Mouse (Mus musculus) heart, postnatal 0 days (tissue): ENCODE data around the gene Nfic. TPM values are rescaled to one million over a fixed set of nuclear protein-coding genes. Genes with fewer than 3 reads are reported as not detected.

Experiments
- ATAC-seq: fragments of 200-750 bp; cut with Nextera tagmentation; 2 replicates; pipeline ENCODE4 v1.8.0; 2017; ENCODE audit warnings: low read depth, moderate number of reproducible peaks, moderate library complexity; ENCODE audit not compliant: insufficient read depth
- DNase-seq: peaks from one replicate; pipeline ENCODE4 v3.0.0-alpha.2; 2016; ENCODE audit warnings: low spot score
- H3K27ac ChIP-seq: fragments of 300-500 bp; sonication (generic); 2 replicates; pipeline ENCODE4 v1.5.1; 2014; ENCODE audit warnings: low read depth, mild to moderate bottlenecking
- H3K27me3 ChIP-seq: fragments of 300-500 bp; sonication (generic); 2 replicates; pipeline ENCODE4 v1.6.1; 2014; ENCODE audit warnings: low read length, mixed read lengths; ENCODE audit not compliant: control insufficient read depth, insufficient read depth
- H3K36me3 ChIP-seq: fragments of 300-500 bp; sonication (generic); replicated peaks from 2 replicates; pipeline ENCODE4 v1.6.1; 2014; ENCODE audit warnings: low read length, mixed read lengths; ENCODE audit not compliant: control insufficient read depth, insufficient read depth
- H3K4me1 ChIP-seq: fragments of 300-500 bp; sonication (generic); 2 replicates; pipeline ENCODE4 v1.6.1; 2014; ENCODE audit warnings: antibody characterized with exemption; ENCODE audit not compliant: control insufficient read depth, insufficient read depth
- H3K4me2 ChIP-seq: fragments of 300-500 bp; sonication (generic); 2 replicates; pipeline ENCODE4 v1.6.1; 2014; ENCODE audit warnings: low read depth, mild to moderate bottlenecking, low read length, moderate library complexity
- H3K4me3 ChIP-seq: fragments of 300-500 bp; sonication (generic); 2 replicates; pipeline ENCODE4 v1.5.1; 2014; ENCODE audit warnings: low read depth, low read length
- H3K9ac ChIP-seq: fragments of 300-500 bp; sonication (generic); replicated peaks from 2 replicates; pipeline ENCODE4 v1.6.1; 2014; ENCODE audit warnings: low read depth, low read length, mixed read lengths
- H3K9me3 ChIP-seq: fragments of 300-500 bp; sonication (generic); replicated peaks from 2 replicates; pipeline ENCODE4 v1.6.1; 2016; ENCODE audit warnings: low read length; ENCODE audit not compliant: control insufficient read depth
- CTCF ChIP-seq: IDR thresholded peaks from 2 replicates; pipeline ENCODE4 v1.5.1; 2016; ENCODE audit warnings: antibody characterized with exemption, control low read depth, low read depth
- EP300 ChIP-seq: IDR thresholded peaks from 2 replicates; pipeline ENCODE4 v1.6.1; 2016; ENCODE audit warnings: antibody characterized with exemption, low read depth
- WGBS: fragments of 180-500 bp; shearing (Covaris S2); extraction: QIAGEN DNeasy Blood & Tissue Kit; methylation state at CpG from one replicate; pipeline ENCODE4 v1.1.7; 2014; 5-methylcytosine and 5-hydroxymethylcytosine counted together
- polyA plus RNA-seq: library from polyadenylated mRNA; unstranded; fragments of >200 nt; fragmentation: Nextera tagmentation; extraction: Ambion mirVana; gene quantifications from 2 replicates; pipeline ENCODE4 v1.2.1, GENCODE M21; 2015
- total RNA-seq: library from RNA; depleted of rRNA; stranded (reverse); fragments of >200 nt; gene quantifications from 2 replicates; pipeline ENCODE4 v1.2.3, GENCODE M21; 2014; ENCODE audit warnings: low replicate concordance

Gene Nfic
- total and polyA plus RNA-seq, 2 experiments from 2014 or later, result 47.6 to 73.7 TPM

- peak; percentile 16 for ATAC-seq
Measured at GRCm38 (mm10) chr10:81495616-81496263, 40.3 kb upstream of the Nfic start.

GRCm38 (mm10) chr10:81495151-81495550 is 39.7 kb upstream of the Nfic start:
- WGBS, result 71% methylated on average over 6 of the region's 6 CpGs
- Histone ChIP-seq H3K9ac (peak overlapping the region; percentile 84), H3K4me3 (peak overlapping the region; percentile 75), H3K9me3 (no peaks in the 10 kb centered on the region), H3K4me2 (peak overlapping the region; percentile 97), H3K27ac (no peak overlapping the region), H3K4me1 (peaks cover 13% of the 10 kb centered on the region), H3K36me3 (peaks cover 27% of the 10 kb centered on the region), H3K27me3 (no peaks in the 10 kb centered on the region)
- TF ChIP-seq CTCF (no peak), EP300 (no peak)
- no peak for DNase-seq
- no peak for ATAC-seq

More at GRCm38 (mm10) chr10:81495616-81496263, 40.3 kb upstream of the Nfic start:
- peak overlapping the region; percentile 97 for H3K4me2 ChIP-seq
- H3K4me3 ChIP-seq, result peak overlapping the region; percentile 75
- H3K9ac ChIP-seq, result peak overlapping the region; percentile 84
- H3K9me3 ChIP-seq, result no peaks in the 10 kb centered on the region
- TF ChIP-seq EP300, result no peak
- no peak for TF ChIP-seq CTCF
- WGBS, result 2% methylated on average over 41 of the region's 41 CpGs
- H3K27me3 ChIP-seq, result no peaks in the 10 kb centered on the region
- H3K27ac ChIP-seq, result peak overlapping the region; percentile 66
- peaks cover 13% of the 10 kb centered on the region for H3K4me1 ChIP-seq
- peaks cover 22% of the 10 kb centered on the region for H3K36me3 ChIP-seq
- DNase-seq, result peak; percentile 20

- DNase-seq, result no peak
- peaks cover 34% of the 10 kb centered on the region for H3K36me3 ChIP-seq
- H3K27me3 ChIP-seq, result no peaks in the 10 kb centered on the region
- no peak overlapping the region; the same call in 1 of the 2 replicates for H3K9ac ChIP-seq
- H3K4me3 ChIP-seq, result no peak overlapping the region
- H3K4me1 ChIP-seq, result peaks cover 13% of the 10 kb centered on the region
- WGBS, result 82% methylated on average over 11 of the region's 11 CpGs
- TF ChIP-seq CTCF (no peak), EP300 (no peak)
- no peaks in the 10 kb centered on the region for H3K9me3 ChIP-seq
- ATAC-seq, result no peak
- peak overlapping the region; percentile 97; the same call in 1 of the 2 replicates for H3K4me2 ChIP-seq
- H3K27ac ChIP-seq, result no peak overlapping the region
Measured at GRCm38 (mm10) chr10:81494260-81495041, 39.0 kb upstream of the Nfic start.

- Histone ChIP-seq H3K36me3 (peaks cover 42% of the 10 kb centered on the region), H3K27ac (no peak overlapping the region), H3K9me3 (no peaks in the 10 kb centered on the region), H3K4me2 (no peak overlapping the region), H3K27me3 (no peaks in the 10 kb centered on the region), H3K4me3 (no peak overlapping the region), H3K4me1 (peaks cover 13% of the 10 kb centered on the region), H3K9ac (no peak overlapping the region)
- TF ChIP-seq EP300 (no peak), CTCF (peak; percentile 26; the same call in 1 of the 2 replicates)
- DNase-seq (no peak), ATAC-seq (no peak)
- 76% methylated on average over 8 of the region's 8 CpGs for WGBS
Measured at GRCm38 (mm10) chr10:81493601-81494220, 38.3 kb upstream of the Nfic start.

- 87% methylated on average over 11 of the region's 11 CpGs for WGBS
- H3K4me1 ChIP-seq, result peaks cover 21% of the 10 kb centered on the region
- no peaks in the 10 kb centered on the region for H3K27me3 ChIP-seq
- no peak overlapping the region for H3K4me3 ChIP-seq
- no peak overlapping the region for H3K9ac ChIP-seq
- H3K4me2 ChIP-seq, result no peak overlapping the region
- H3K36me3 ChIP-seq, result peaks cover 52% of the 10 kb centered on the region
- ATAC-seq (no peak), DNase-seq (no peak)
- H3K9me3 ChIP-seq, result no peaks in the 10 kb centered on the region
- no peak for TF ChIP-seq EP300
- TF ChIP-seq CTCF, result no peak
- H3K27ac ChIP-seq, result no peak overlapping the region
Measured at GRCm38 (mm10) chr10:81492606-81493240, 37.3 kb upstream of the Nfic start.
